Mouse (Mus musculus) layer of hippocampus, adult 9-11 months (tissue): Measurements from ENCODE around the gene Stt3b.
A peak's percentile ranks its signal among the peaks of the same experiment; 100 is the strongest.
"Not testable (repeated sequence)": the region's sequence is repeated elsewhere in the genome, so short reads cannot be mapped to it uniquely, and the experiment has no call there.

ENCODE experiments used
- DNase-seq: peaks from one replicate; pipeline ENCODE4 v3.0.0; 2022

Stt3b gene

GRCm38 (mm10) chr9:115317049-115317448 lies 6.8 kb upstream of the Stt3b start:
- no peak for DNase-seq

- no peak for DNase-seq
Measured at GRCm38 (mm10) chr9:115314556-115314955, 4.3 kb upstream of the Stt3b start.

- no peak for DNase-seq
Measured at GRCm38 (mm10) chr9:115313830-115314229, 3.6 kb upstream of the Stt3b start.

GRCm38 (mm10) chr9:115311223-115311520 lies 951 bp upstream of the Stt3b start:
- DNase-seq: no peak

GRCm38 (mm10) chr9:115309977-115310345 lies 260 bp downstream of the Stt3b start:
- no peak for DNase-seq

- no peak for DNase-seq
Measured at GRCm38 (mm10) chr9:115309381-115309971, 745 bp downstream of the Stt3b start.

GRCm38 (mm10) chr9:115308941-115309380 lies 1.3 kb downstream of the Stt3b start:
- no peak for DNase-seq

- no peak for DNase-seq
Measured at GRCm38 (mm10) chr9:115308401-115308800, 1.8 kb downstream of the Stt3b start.

GRCm38 (mm10) chr9:115306202-115306601 lies 4.0 kb downstream of the Stt3b start:
- no peak for DNase-seq

- DNase-seq: no peak
Measured at GRCm38 (mm10) chr9:115304149-115304548, 6.1 kb downstream of the Stt3b start.

- DNase-seq: no peak
Measured at GRCm38 (mm10) chr9:115301593-115301992, 8.6 kb downstream of the Stt3b start.

- no peak for DNase-seq
Measured at GRCm38 (mm10) chr9:115301002-115301579, 9.1 kb downstream of the Stt3b start.

- DNase-seq: no peak
Measured at GRCm38 (mm10) chr9:115296738-115297137, 13.5 kb downstream of the Stt3b start.

- no peak for DNase-seq
Measured at GRCm38 (mm10) chr9:115293920-115294594, 16.2 kb downstream of the Stt3b start.

- no peak for DNase-seq
Measured at GRCm38 (mm10) chr9:115287774-115288434, 22.3 kb downstream of the Stt3b start.

- DNase-seq: no peak
Measured at GRCm38 (mm10) chr9:115284385-115284784, 25.8 kb downstream of the Stt3b start.

GRCm38 (mm10) chr9:115283403-115283802 lies 26.8 kb downstream of the Stt3b start:
- DNase-seq: no peak

GRCm38 (mm10) chr9:115278641-115279040 lies 31.6 kb downstream of the Stt3b start:
- DNase-seq: no peak

GRCm38 (mm10) chr9:115274806-115275205 lies 35.4 kb downstream of the Stt3b start:
- no peak for DNase-seq

GRCm38 (mm10) chr9:115273095-115273649 lies 37.0 kb downstream of the Stt3b start:
- no peak for DNase-seq

GRCm38 (mm10) chr9:115272451-115272850 lies 37.8 kb downstream of the Stt3b start:
- DNase-seq: not testable (repeated sequence)

GRCm38 (mm10) chr9:115271556-115271955 lies 38.7 kb downstream of the Stt3b start:
- no peak for DNase-seq

GRCm38 (mm10) chr9:115261896-115262295 lies 48.3 kb downstream of the Stt3b start:
- no peak for DNase-seq

GRCm38 (mm10) chr9:115261456-115261855 lies 48.8 kb downstream of the Stt3b start:
- peak; percentile 43 for DNase-seq
